ENCODE assay signal across 25 mouse cellular contexts in the genomic region with DNA sequence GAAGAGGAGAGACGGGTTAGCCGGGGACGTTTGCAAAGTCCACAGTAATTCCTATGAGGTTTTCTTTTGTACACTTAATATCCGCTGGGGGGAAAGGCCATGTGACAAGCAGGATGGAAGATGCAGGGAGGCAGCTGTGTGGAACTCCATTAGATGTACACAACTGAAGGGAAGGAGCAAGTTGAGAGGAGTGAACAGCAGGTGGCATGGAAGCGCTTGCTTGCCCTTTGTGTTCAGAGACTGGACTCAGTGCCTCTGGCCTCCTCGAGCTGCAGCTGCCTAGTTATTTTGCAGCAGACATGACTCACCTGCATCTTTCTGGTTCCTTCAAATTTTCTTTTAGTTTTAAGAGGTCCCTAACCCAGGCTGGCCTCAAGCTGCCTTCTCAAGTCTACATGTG. TPM values are rescaled to one million over a fixed set of nuclear protein-coding genes. Genes with fewer than 3 reads are reported as not detected.
A peak's percentile ranks its signal among the peaks of the same experiment; 100 is the strongest.
DNase-seq lines count a peak whose midpoint lies in the region; ATAC-seq and TF ChIP-seq lines count a peak whose summit lies in the region.
"Had no signal": no experiment of that assay in that cellular context is flagged by ENCODE, and none has a peak within 500 bp of the region (broad histone marks: within the 10 kb centered on the region; RNA-seq: fewer than 3 reads in every experiment).

No protein-coding gene starts in this region.

- CTCF ChIA-PET in Patski (lab: Charles Lee) = interaction anchor here (0.6 to 5.2 kb wide), 4 partner anchors 9 to 147 kb away, joined by 3 to 60 read pairs (median 6); a partner anchor contains a TSS

- H3K27ac ChIP-seq in forebrain, postnatal 0 days (ENCODE audit: low read depth, low read length) = no peak overlapping the region
- H3K27ac ChIP-seq in forebrain, embryonic 13.5 days = no peak overlapping the region
- no peak overlapping the region for H3K27ac ChIP-seq in kidney, adult 2 months (ENCODE audit: insufficient read depth, low read depth, low read length)
- H3K27ac ChIP-seq: heart, embryonic 10.5 days; intestine, embryonic 15.5 days; macrophage had no signal

- no peak overlapping the region for H3K4me2 ChIP-seq in forebrain, postnatal 0 days (ENCODE audit: low read depth)
- no peak overlapping the region for H3K4me2 ChIP-seq in forebrain, embryonic 13.5 days
- H3K4me2 ChIP-seq: intestine, embryonic 15.5 days had no signal

- 0 out of 2 replicates have a peak, but pooled peaks have one; percentile 23 for ATAC-seq in forebrain, postnatal 0 days
- no peak for ATAC-seq in forebrain, embryonic 13.5 days
- no peak for ATAC-seq in Patski
- ATAC-seq: activated CD4-positive, CD25-positive, alpha-beta regulatory T cell, adult 4 months; intestine, embryonic 15.5 days had no signal

- H3K9me3 ChIP-seq in forebrain, postnatal 0 days (ENCODE audit: low read length) = no peaks in the 10 kb centered on the region
- H3K9me3 ChIP-seq in forebrain, embryonic 13.5 days (replicated peaks) = no peaks in the 10 kb centered on the region
- H3K9me3 ChIP-seq: heart, embryonic 10.5 days; intestine, embryonic 15.5 days had no signal

- TF ChIP-seq POLR2A in kidney, adult 2 months (IDR thresholded peaks at IDR 0.05; ENCODE audit: low read depth, low read length) = no peak

- no peaks in the 10 kb centered on the region for H3K4me1 ChIP-seq in forebrain, postnatal 0 days (ENCODE audit: insufficient read depth)
- no peaks in the 10 kb centered on the region for H3K4me1 ChIP-seq in forebrain, embryonic 13.5 days
- no peaks in the 10 kb centered on the region for H3K4me1 ChIP-seq in kidney, adult 2 months (ENCODE audit: control insufficient read depth, insufficient read depth, low read length)
- H3K4me1 ChIP-seq: heart, embryonic 10.5 days; intestine, embryonic 15.5 days had no signal

- in situ Hi-C loops in Patski (cut with MboI; ENCODE audit: low pct_unique_long_range_greater_than_20kb) = loop anchor here (5.0 kb wide), 2 partner anchors 107 to 202 kb away; a partner anchor contains a TSS

- H3K36me3 ChIP-seq in forebrain, postnatal 0 days (ENCODE audit: insufficient read depth) = no peaks in the 10 kb centered on the region
- peaks cover 16% of the 10 kb centered on the region; the same call in 1 of the 2 replicates for H3K36me3 ChIP-seq in forebrain, embryonic 13.5 days (ENCODE audit: poor library complexity, severe bottlenecking)
- H3K36me3 ChIP-seq in kidney, adult 2 months (ENCODE audit: control insufficient read depth, insufficient read depth, low read length) = no peaks in the 10 kb centered on the region
- H3K36me3 ChIP-seq: intestine, embryonic 15.5 days had no signal

- no peak overlapping the region for H3K4me3 ChIP-seq in forebrain, postnatal 0 days (ENCODE audit: low read depth, low read length)
- H3K4me3 ChIP-seq in forebrain, embryonic 13.5 days = no peak overlapping the region
- no peak overlapping the region for H3K4me3 ChIP-seq in kidney, adult 2 months (ENCODE audit: insufficient read depth, low read depth, low read length)
- H3K4me3 ChIP-seq: heart, embryonic 10.5 days; intestine, embryonic 15.5 days had no signal

- no peak overlapping the region for H3K9ac ChIP-seq in forebrain, postnatal 0 days
- no peak overlapping the region for H3K9ac ChIP-seq in forebrain, embryonic 13.5 days
- H3K9ac ChIP-seq: intestine, embryonic 15.5 days had no signal

- WGBS in forebrain, postnatal 0 days = 56% methylated on average over 6 of the region's 6 CpGs
- WGBS in forebrain, embryonic 13.5 days = 50% methylated on average over 6 of the region's 6 CpGs
- WGBS in kidney, adult 2 months = 46% methylated on average over 6 of the region's 6 CpGs

- no peaks in the 10 kb centered on the region for H3K27me3 ChIP-seq in forebrain, postnatal 0 days (ENCODE audit: insufficient read depth, low read length)
- no peaks in the 10 kb centered on the region for H3K27me3 ChIP-seq in forebrain, embryonic 13.5 days
- H3K27me3 ChIP-seq in kidney, adult 2 months (replicated peaks; ENCODE audit: control insufficient read depth, insufficient read depth, low read length) = no peaks in the 10 kb centered on the region
- no peaks in the 10 kb centered on the region for H3K27me3 ChIP-seq in Patski
- H3K27me3 ChIP-seq: intestine, embryonic 15.5 days had no signal

- POLR2A ChIA-PET in Patski (lab: Charles Lee) = no interaction called here

- DNase-seq in forebrain, postnatal 0 days = no peak
- DNase-seq in kidney, adult 2 months = peak; percentile 14
- no peak for DNase-seq in kidney, adult 11 months
- peak; percentile 22 for DNase-seq in 3T3-L1 (ENCODE audit: low read depth, low spot score)
- no peak for DNase-seq in Patski (ENCODE audit: low read depth, low spot score)
- DNase-seq in cerebellum, adult 9-10 months = no peak
- no peak for DNase-seq in cerebellum, postnatal 4 days (ENCODE audit: low spot score in 2 of 2)
- DNase-seq: cerebellum, adult 18-20 months; gastrocnemius, postnatal 10 days; heart, postnatal 36 days; lung, adult 18-20 months; thymus, adult 2 months had no signal

- TF ChIP-seq CTCF in forebrain, postnatal 0 days (IDR thresholded peaks at IDR 0.05; ENCODE audit: low read depth) = no peak
- peak; percentile 33 for TF ChIP-seq CTCF in kidney, adult 2 months (conservative IDR thresholded peaks at IDR 0.05; ENCODE audit: insufficient read depth, insufficient read length, low read depth, low read length)
- peak; percentile 56 for TF ChIP-seq CTCF in Patski (IDR thresholded peaks at IDR 0.05)

RNA-seq across cellular contexts. Expression of a gene that starts 1.1 kb away (rescaled TPM):
- total RNA-seq in forebrain, postnatal 0 days (2014; rRNA removed) = 1.2 TPM in 1 of 2 replicates, not detected in the other
- not detected in 2 replicates for polyA plus RNA-seq in forebrain, postnatal 0 days (2015; fragmentation: Nextera tagmentation; extraction: Ambion mirVana)
- polyA plus RNA-seq in forebrain, embryonic 13.5 days (2015; fragmentation: Nextera tagmentation; extraction: Ambion mirVana) = not detected in 2 replicates
- not detected in 2 replicates for polyA plus RNA-seq in kidney, adult 2 months (2012; rRNA removed)
- polyA plus RNA-seq in Patski (2021) = not detected
- total RNA-seq: ES-E14; gastrocnemius, postnatal 10 days; heart, postnatal 36 days had no signal
- polyA plus RNA-seq: activated CD4-positive, CD25-positive, alpha-beta regulatory T cell, adult 4 months; embryonic facial prominence, embryonic 14.5 days; forebrain, embryonic 11.5 days; intestine, embryonic 15.5 days; large intestine, adult 2 months; limb, embryonic 14.5 days; macrophage; neural tube, embryonic 14.5 days; thymus, adult 2 months had no signal

RNA-seq across cellular contexts. Expression of a gene that starts 2.8 kb away (rescaled TPM):
- not detected in 2 replicates for total RNA-seq in forebrain, postnatal 0 days (2014; rRNA removed)
- polyA plus RNA-seq in forebrain, postnatal 0 days (2015; fragmentation: Nextera tagmentation; extraction: Ambion mirVana) = not detected in 2 replicates
- not detected in 2 replicates for polyA plus RNA-seq in forebrain, embryonic 13.5 days (2015; fragmentation: Nextera tagmentation; extraction: Ambion mirVana)
- polyA plus RNA-seq in kidney, adult 2 months (2012; rRNA removed) = not detected in 2 replicates
- not detected for polyA plus RNA-seq in Patski (2021)
- total RNA-seq: ES-E14; gastrocnemius, postnatal 10 days; heart, postnatal 36 days; left cerebral cortex, adult 8-10 months had no signal
- polyA plus RNA-seq: activated CD4-positive, CD25-positive, alpha-beta regulatory T cell, adult 4 months; C2C12; embryonic facial prominence, embryonic 14.5 days; forebrain, embryonic 11.5 days; heart, embryonic 10.5 days; intestine, embryonic 15.5 days; large intestine, adult 2 months; limb, embryonic 14.5 days; macrophage; neural tube, embryonic 14.5 days; thymus, adult 2 months had no signal

RNA-seq across cellular contexts. Expression of a gene that starts 9.1 kb away (rescaled TPM):
- 69.6 and 85.4 TPM in 2 replicates for total RNA-seq in forebrain, postnatal 0 days (2014; rRNA removed)
- polyA plus RNA-seq in forebrain, postnatal 0 days (2015; fragmentation: Nextera tagmentation; extraction: Ambion mirVana) = 344 and 434 TPM in 2 replicates
- polyA plus RNA-seq in forebrain, embryonic 13.5 days (2015; fragmentation: Nextera tagmentation; extraction: Ambion mirVana) = 82.1 and 83.8 TPM in 2 replicates
- polyA plus RNA-seq in kidney, adult 2 months (2012; rRNA removed) = 0.62 and 0.91 TPM in 2 replicates
- not detected for polyA plus RNA-seq in Patski (2021)
- polyA plus RNA-seq: activated CD4-positive, CD25-positive, alpha-beta regulatory T cell, adult 4 months; C2C12; macrophage had no signal

RNA-seq across cellular contexts. Expression of a gene that starts 11.3 kb away (rescaled TPM):
- 39.6 and 42.9 TPM in 2 replicates for total RNA-seq in forebrain, postnatal 0 days (2014; rRNA removed)
- polyA plus RNA-seq in forebrain, postnatal 0 days (2015; fragmentation: Nextera tagmentation; extraction: Ambion mirVana) = 129 and 151 TPM in 2 replicates
- 168 and 193 TPM in 2 replicates for polyA plus RNA-seq in forebrain, embryonic 13.5 days (2015; fragmentation: Nextera tagmentation; extraction: Ambion mirVana)
- 47.0 and 60.9 TPM in 2 replicates for polyA plus RNA-seq in kidney, adult 2 months (2012; rRNA removed)
- 57.1 TPM for polyA plus RNA-seq in Patski (2021)

RNA-seq across cellular contexts. Expression of a gene that starts 11.4 kb away (rescaled TPM):
- 125 and 143 TPM in 2 replicates for total RNA-seq in forebrain, postnatal 0 days (2014; rRNA removed)
- polyA plus RNA-seq in forebrain, postnatal 0 days (2015; fragmentation: Nextera tagmentation; extraction: Ambion mirVana) = 226 and 229 TPM in 2 replicates
- polyA plus RNA-seq in forebrain, embryonic 13.5 days (2015; fragmentation: Nextera tagmentation; extraction: Ambion mirVana) = 202 and 206 TPM in 2 replicates
- polyA plus RNA-seq in kidney, adult 2 months (2012; rRNA removed) = 45.7 and 58.0 TPM in 2 replicates
- 71.3 TPM for polyA plus RNA-seq in Patski (2021)

Comparison
In these comparisons a context has a peak if more than half of its experiments do, and no peak if none do; other contexts are left out.
1. DNase-seq: peak in kidney, adult 2 months (single experiment) and 3T3-L1 (single experiment); none in forebrain, postnatal 0 days (single experiment), kidney, adult 11 months (single experiment), Patski (single experiment), cerebellum, adult 9-10 months (single experiment) and cerebellum, postnatal 4 days (0 of 2).
2. RNA of a gene that starts 9.1 kb away (polyA plus RNA-seq): 344 to 434 TPM in forebrain, postnatal 0 days and 82.1 to 83.8 TPM in forebrain, embryonic 13.5 days; 0.62 to 0.91 TPM in kidney, adult 2 months and not detected in Patski (single experiment); every median in the first group is over 10 times any median in the second.